8 mouse cellular contexts compared by ENCODE assay signal in the genomic region with DNA sequence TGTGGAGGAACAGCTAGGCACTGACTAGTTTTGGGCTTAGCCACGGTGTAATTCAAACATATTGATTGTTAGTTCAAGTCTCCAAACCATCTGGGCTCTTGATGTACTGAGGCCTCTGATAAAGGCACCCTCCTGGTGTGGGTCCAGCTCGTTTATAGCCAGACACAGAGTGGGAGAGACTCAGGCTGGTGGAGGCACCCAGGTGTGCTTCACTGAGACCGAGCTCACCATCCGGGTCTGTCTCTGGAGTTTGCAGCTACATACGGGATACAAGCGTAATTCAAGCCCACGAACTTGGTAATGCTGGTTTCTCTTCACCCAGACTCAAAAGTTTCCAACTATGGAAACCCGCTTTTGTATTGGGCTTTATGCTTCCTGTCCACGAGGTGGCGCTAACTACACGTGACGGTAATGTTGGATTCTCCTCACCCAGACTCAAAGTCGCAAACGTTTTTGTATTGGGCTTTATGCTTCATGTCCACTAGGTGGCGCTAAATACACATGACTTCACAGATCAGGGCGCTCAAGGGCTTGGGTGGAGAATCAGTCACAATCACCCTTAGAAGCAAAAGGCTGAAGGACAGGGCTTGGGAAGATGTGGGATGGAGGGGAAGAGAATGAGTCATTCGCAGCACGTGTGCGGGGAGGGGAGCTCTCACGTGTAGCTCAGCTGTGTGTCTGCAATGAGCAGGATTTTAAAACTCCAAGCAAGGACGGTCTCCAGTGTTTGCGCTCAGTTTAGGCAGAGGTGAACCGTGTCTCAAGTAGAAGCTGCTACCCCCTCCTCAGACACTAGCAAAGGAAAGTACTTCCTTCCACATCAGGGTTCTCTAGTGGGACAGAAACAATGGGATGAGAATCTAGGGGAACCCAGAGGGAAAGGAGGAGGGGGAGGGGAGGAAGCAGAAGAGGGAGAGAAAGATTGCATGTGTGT. TPM values are rescaled to one million over a fixed set of nuclear protein-coding genes. Genes with fewer than 3 reads are reported as not detected.
A peak's percentile ranks its signal among the peaks of the same experiment; 100 is the strongest.
DNase-seq lines count a peak whose midpoint lies in the region; ATAC-seq lines count a peak whose summit lies in the region.

No protein-coding gene starts in this region.

- H3K36me3 ChIP-seq in lung, embryonic 15.5 days = no peaks in the 10 kb centered on the region

- H3K9me3 ChIP-seq in lung, embryonic 15.5 days = no peaks in the 10 kb centered on the region

- H3K4me3 ChIP-seq in lung, embryonic 15.5 days = no peak overlapping the region

- no peak overlapping the region for H3K9ac ChIP-seq in lung, embryonic 15.5 days

- ATAC-seq in frontal cortex, adult (ENCODE audit: low TSS enrichment) = peak; percentile 87
- ATAC-seq in hematopoietic stem cell, adult 5-6 weeks (replicated peaks in 1 of 2; ENCODE audit: insufficient read depth in 1 of 2, low FRiP score in 2 of 2, low TSS enrichment in 1 of 2, low read depth in 1 of 2, poor library complexity in 2 of 2, severe bottlenecking in 2 of 2) = peak; percentile 84 to 92
- peak; percentile 79 for ATAC-seq in lung, embryonic 15.5 days (ENCODE audit: borderline replicate concordance, extremely low read depth, low FRiP score, low TSS enrichment)

- no peaks in the 10 kb centered on the region for H3K4me1 ChIP-seq in lung, embryonic 15.5 days

- no peak overlapping the region for H3K27ac ChIP-seq in lung, embryonic 15.5 days

- peak; percentile 97 for DNase-seq in MN1 (ENCODE audit: low spot score)
- DNase-seq in cerebellum, adult 9-10 months = peak; percentile 97
- DNase-seq in layer of hippocampus, adult 8-10 months (ENCODE audit: low spot score in 2 of 2) = peak; percentile 89 to 90
- DNase-seq in ovary, postnatal 14 days (ENCODE audit: low spot score) = peak; percentile 77
- DNase-seq in thymus, postnatal 14 days = peak; percentile 77

- H3K27me3 ChIP-seq in lung, embryonic 15.5 days = no peaks in the 10 kb centered on the region

- WGBS in lung, embryonic 15.5 days = 16% methylated on average over 23 of the region's 23 CpGs

- no peak overlapping the region for H3K4me2 ChIP-seq in lung, embryonic 15.5 days

RNA-seq across cellular contexts. Expression of a gene that starts 40.0 kb away (rescaled TPM):
- total RNA-seq in hematopoietic stem cell, adult 5-6 weeks (2017) = not detected in 2 replicates
- total RNA-seq in layer of hippocampus, adult 8-10 months (2022) = 1 to 10 TPM; 1.5 to 1.9 (median 1.7) TPM
- 2.7 and 3.3 TPM in 2 replicates for polyA plus RNA-seq in lung, embryonic 15.5 days (2015; fragmentation: Nextera tagmentation; extraction: Ambion mirVana)

RNA-seq across cellular contexts. Expression of a gene that starts 44.7 kb away (rescaled TPM):
- not detected in 2 replicates for total RNA-seq in hematopoietic stem cell, adult 5-6 weeks (2017)
- total RNA-seq in layer of hippocampus, adult 8-10 months (2022) = 10 to 100 TPM; 54.2 to 62.9 (median 59.2) TPM
- 52.9 and 54.4 TPM in 2 replicates for polyA plus RNA-seq in lung, embryonic 15.5 days (2015; fragmentation: Nextera tagmentation; extraction: Ambion mirVana)

RNA-seq across cellular contexts. Expression of a gene that starts 52.2 kb away (rescaled TPM):
- not detected in 2 replicates for total RNA-seq in hematopoietic stem cell, adult 5-6 weeks (2017)
- 10 to 100 TPM; 58.1 to 68.8 (median 66.2) TPM for total RNA-seq in layer of hippocampus, adult 8-10 months (2022)
- polyA plus RNA-seq in lung, embryonic 15.5 days (2015; fragmentation: Nextera tagmentation; extraction: Ambion mirVana) = 0.24 and 0.36 TPM in 2 replicates

Comparison
In these comparisons a context has a peak if more than half of its experiments do, and no peak if none do; other contexts are left out.
1. RNA of a gene that starts 44.7 kb away (total RNA-seq): 54.2 to 62.9 TPM in layer of hippocampus, adult 8-10 months; not detected in hematopoietic stem cell, adult 5-6 weeks; every median in the first group is over 10 times any median in the second.
2. RNA of a gene that starts 52.2 kb away (total RNA-seq): 58.1 to 68.8 TPM in layer of hippocampus, adult 8-10 months; not detected in hematopoietic stem cell, adult 5-6 weeks; every median in the first group is over 10 times any median in the second.
3. Peak in every context shown above with its lines, with median percentiles within 50 percentile points of each other: DNase-seq and ATAC-seq.